Mouse (Mus musculus) CH12.LX (cell line): Measurements from ENCODE around the gene Diexf. TPM values are rescaled to one million over a fixed set of nuclear protein-coding genes. Genes with fewer than 3 reads are reported as not detected.
A peak's percentile ranks its signal among the peaks of the same experiment; 100 is the strongest.

Experiments
- DNase-seq: peaks from one replicate; pipeline ENCODE4 v3.0.0-alpha.2; 2013; ENCODE audit errors: extremely low read depth
- H3K27ac ChIP-seq: 2 replicates; pipeline ENCODE4 v1.5.1; 2012; ENCODE audit warnings: low read depth, mild to moderate bottlenecking, control low read depth, moderate library complexity; ENCODE audit not compliant: insufficient read depth
- H3K27me3 ChIP-seq: replicated peaks from 2 replicates; pipeline ENCODE3; 2012; ENCODE audit warnings: inconsistent platforms
- H3K36me3 ChIP-seq, 2 experiments: replicated peaks in 1 of 2; 2 replicates each; pipeline versions ENCODE3 to v1.6.1; 2012; ENCODE audit warnings: inconsistent platforms in 1 of 2, low read length in 1 of 2, mild to moderate bottlenecking in 1 of 2, mixed read lengths in 1 of 2, moderate library complexity in 1 of 2; ENCODE audit not compliant: control insufficient read depth in 1 of 2, insufficient read depth in 1 of 2
- H3K4me1 ChIP-seq, 2 experiments: 2 replicates each; pipeline ENCODE4 v1.6.1; 2012; ENCODE audit warnings: inconsistent platforms in 1 of 2, moderate library complexity in 1 of 2; ENCODE audit not compliant: insufficient read depth in 2 of 2, control insufficient read depth in 1 of 2
- H3K4me2 ChIP-seq: 2 replicates; pipeline ENCODE4 v1.6.1; 2012; ENCODE audit warnings: low read depth, mild to moderate bottlenecking, control low read depth; ENCODE audit not compliant: poor library complexity, insufficient read depth, severe bottlenecking
- H3K4me3 ChIP-seq, 3 experiments: fragments of 150-350 bp in 1 of 3; sonication (generic) in 1 of 3; replicated peaks in 1 of 3; 2 replicates each; pipeline versions ENCODE3 to v1.5.1; 2011 to 2012; ENCODE audit warnings: low read depth in 2 of 3, low read length in 2 of 3, mild to moderate bottlenecking in 2 of 3, moderate library complexity in 2 of 3, control low read depth in 1 of 3, improper control_type of control experiment in 1 of 3, inconsistent platforms in 1 of 3, mixed read lengths in 1 of 3; ENCODE audit not compliant: poor library complexity in 1 of 3
- H3K79me2 ChIP-seq: replicated peaks from 2 replicates; pipeline ENCODE4 v1.6.1; 2012; ENCODE audit warnings: mild to moderate bottlenecking, moderate library complexity; ENCODE audit not compliant: control insufficient read depth, poor library complexity, insufficient read depth, severe bottlenecking; ENCODE audit errors: extremely low read depth
- H3K9ac ChIP-seq: 2 replicates; pipeline ENCODE4 v1.6.1; 2012; ENCODE audit warnings: low read depth, mild to moderate bottlenecking, control low read depth, moderate library complexity; ENCODE audit not compliant: insufficient read depth
- H3K9me3 ChIP-seq: replicated peaks from 2 replicates; pipeline ENCODE3; 2012; ENCODE audit warnings: low read length, inconsistent platforms, mixed read lengths
- CHD1 ChIP-seq: IDR thresholded peaks from 2 replicates; pipeline ENCODE4 v1.6.1; 2012; ENCODE audit warnings: low read depth, low read length, improper control_type of control experiment, inconsistent platforms
- CHD2 ChIP-seq: IDR thresholded peaks from 2 replicates; pipeline ENCODE4 v1.6.1; 2011; ENCODE audit warnings: low read length, improper control_type of control experiment
- CTCF ChIP-seq, 2 experiments: IDR thresholded peaks in 1 of 2; conservative IDR thresholded peaks in 1 of 2; 2 replicates each; pipeline ENCODE4 v1.5.1; 2011 to 2012; ENCODE audit warnings: low read depth in 2 of 2, low read length in 2 of 2, improper control_type of control experiment in 1 of 2, inconsistent platforms in 1 of 2, mild to moderate bottlenecking in 1 of 2, moderate library complexity in 1 of 2
- ELF1 ChIP-seq: IDR thresholded peaks from 2 replicates; pipeline ENCODE4 v1.6.1; 2014; ENCODE audit warnings: low read depth, mild to moderate bottlenecking, inconsistent platforms, low read length, improper control_type of control experiment
- ETS1 ChIP-seq: conservative IDR thresholded peaks from 2 replicates; pipeline ENCODE4 v1.6.1; 2012; ENCODE audit warnings: low read depth, mild to moderate bottlenecking, inconsistent platforms, low read length, improper control_type of control experiment, moderate library complexity
- GABPA ChIP-seq: IDR thresholded peaks from 2 replicates; pipeline ENCODE4 v1.6.1; 2012; ENCODE audit warnings: low read depth, low read length, improper control_type of control experiment, inconsistent platforms; ENCODE audit not compliant: insufficient replicate concordance
- HCFC1 ChIP-seq: IDR thresholded peaks from 2 replicates; pipeline ENCODE4 v1.6.1; 2012; ENCODE audit warnings: low read depth, mild to moderate bottlenecking, inconsistent platforms, low read length, improper control_type of control experiment
- IRF4 ChIP-seq: IDR thresholded peaks from 2 replicates; pipeline ENCODE4 v1.6.1; 2014; ENCODE audit warnings: low read depth, mild to moderate bottlenecking, inconsistent platforms, low read length, improper control_type of control experiment
- MAFK ChIP-seq: IDR thresholded peaks from 2 replicates; pipeline ENCODE4 v1.6.1; 2011; ENCODE audit warnings: low read length, improper control_type of control experiment; ENCODE audit not compliant: insufficient replicate concordance
- MAX ChIP-seq: IDR thresholded peaks from 2 replicates; pipeline ENCODE4 v1.6.1; 2011; ENCODE audit warnings: low read length, improper control_type of control experiment
- MEF2A ChIP-seq: IDR thresholded peaks from 2 replicates; pipeline ENCODE4 v1.6.1; 2014; ENCODE audit warnings: low read depth, mild to moderate bottlenecking, inconsistent platforms, low read length, improper control_type of control experiment, borderline replicate concordance
- MXI1 ChIP-seq: IDR thresholded peaks from 2 replicates; pipeline ENCODE4 v1.6.1; 2011; ENCODE audit warnings: mild to moderate bottlenecking, low read depth, low read length, improper control_type of control experiment
- MYC ChIP-seq: IDR thresholded peaks from 2 replicates; pipeline ENCODE4 v1.6.1; 2011; ENCODE audit warnings: low read depth, mild to moderate bottlenecking, improper control_type of control experiment, low read length
- PAX5 ChIP-seq: IDR thresholded peaks from 2 replicates; pipeline ENCODE4 v1.6.1; 2012; ENCODE audit warnings: low read length, inconsistent platforms, mixed read lengths
- POLR2AphosphoS2 ChIP-seq: IDR thresholded peaks from 2 replicates; pipeline ENCODE4 v1.6.1; 2011; ENCODE audit warnings: low read depth, low read length, improper control_type of control experiment
- RAD21 ChIP-seq: IDR thresholded peaks from 2 replicates; pipeline ENCODE4 v1.6.1; 2011; ENCODE audit warnings: low read depth, mild to moderate bottlenecking, low read length, improper control_type of control experiment, moderate library complexity
- SMC3 ChIP-seq: IDR thresholded peaks from 2 replicates; pipeline ENCODE4 v1.6.1; 2011; ENCODE audit warnings: low read depth, low read length, improper control_type of control experiment
- TBP ChIP-seq: conservative IDR thresholded peaks from 2 replicates; pipeline ENCODE4 v1.6.1; 2011; ENCODE audit warnings: low read depth, low read length, improper control_type of control experiment
- USF1 ChIP-seq: IDR thresholded peaks from 2 replicates; pipeline ENCODE4 v1.6.1; 2014; ENCODE audit warnings: low read depth, mild to moderate bottlenecking, inconsistent platforms, low read length, improper control_type of control experiment
- USF2 ChIP-seq: conservative IDR thresholded peaks from 2 replicates; pipeline ENCODE4 v1.6.1; 2011; ENCODE audit warnings: low read depth, low read length, improper control_type of control experiment
- ZC3H11A ChIP-seq: IDR thresholded peaks from 2 replicates; pipeline ENCODE4 v1.6.1; 2012; ENCODE audit warnings: low read depth, mild to moderate bottlenecking, inconsistent platforms, low read length, improper control_type of control experiment
- ZNF384 ChIP-seq: IDR thresholded peaks from 2 replicates; pipeline ENCODE4 v1.6.1; 2012; ENCODE audit warnings: low read depth, low read length, improper control_type of control experiment, inconsistent platforms
- dilution Hi-C: fragments of 300-500 bp; cut with MboI; formaldehyde crosslinking; loops from 2 replicates; pipeline ENCODE4 v1.14.3; 2020; ENCODE audit warnings: low sequenced_read_pairs; ENCODE audit not compliant: extremely low pct_unique_long_range_greater_than_20kb, extremely low pct_ligation_motif_present
- in situ Hi-C: fragments of 300-500 bp; cut with MboI; formaldehyde crosslinking; loops from 3 replicates; pipeline ENCODE4 v1.14.3; 2019; ENCODE audit warnings: low sequenced_read_pairs, low pct_ligation_motif_present, low pct_unique_long_range_greater_than_20kb, mixed read lengths
- polyA plus RNA-seq: library from polyadenylated mRNA; unstranded; fragments of >175 nt; gene quantifications from 2 replicates; pipeline ENCODE4 v1.2.1, GENCODE M21; 2012; ENCODE audit warnings: low read depth; ENCODE audit not compliant: insufficient read length
- total RNA-seq, 2 experiments: library from RNA; depleted of rRNA; stranded (reverse); fragments of 300-350 nt in 1 of 2; fragments of >200 nt in 1 of 2; gene quantifications; 2 replicates each; pipeline ENCODE4 v1.2.3; 2012 to 2014

Diexf gene
- total and polyA plus RNA-seq, 3 experiments, result 11.4 to 39.7 (median 17.8) TPM

DNA sequence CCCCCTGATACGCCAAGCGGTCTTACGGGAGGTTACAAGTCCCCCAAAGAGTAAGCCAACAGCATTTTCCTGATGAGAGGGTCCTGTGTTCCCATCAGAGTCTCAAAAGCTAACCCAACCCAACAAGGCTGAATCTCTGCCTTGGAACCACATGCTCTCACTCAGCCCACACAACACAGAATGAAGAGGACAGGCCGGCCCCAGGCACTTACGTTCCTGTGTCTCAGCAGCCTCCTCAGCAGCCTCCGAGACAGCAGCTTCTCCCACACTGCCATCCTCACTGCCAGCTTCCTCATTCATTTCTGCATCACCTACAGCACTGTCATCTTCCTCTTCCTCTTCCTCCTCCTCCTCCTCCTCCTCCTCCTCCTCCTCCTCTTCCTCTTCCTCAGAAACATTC lies 2.0 kb downstream of the Diexf start:
- H3K9ac ChIP-seq, result no peak overlapping the region
- peaks cover 34 to 43% of the 10 kb centered on the region in 2 experiments for H3K36me3 ChIP-seq
- no peak overlapping the region for H3K4me3 ChIP-seq
- dilution Hi-C loops, result no loop called here
- no peak for DNase-seq
- TF ChIP-seq MYC, result no peak
- no peak for TF ChIP-seq MAFK
- TF ChIP-seq PAX5, result no peak
- TF ChIP-seq TBP, result no peak
- no peak for TF ChIP-seq HCFC1
- TF ChIP-seq IRF4, result no peak
- TF ChIP-seq ZNF384, result no peak
- TF ChIP-seq ELF1, result no peak
- TF ChIP-seq GABPA, result no peak
- TF ChIP-seq MXI1, result no peak
- TF ChIP-seq MAX, result no peak
- TF ChIP-seq CHD2, result no peak
- no peak for TF ChIP-seq ZC3H11A
- no peak for TF ChIP-seq RAD21
- TF ChIP-seq USF2, result no peak
- no peak for TF ChIP-seq ETS1
- no peak for TF ChIP-seq MEF2A
- TF ChIP-seq USF1, result no peak
- H3K79me2 ChIP-seq, result peaks cover 40% of the 10 kb centered on the region
- H3K9me3 ChIP-seq, result no peaks in the 10 kb centered on the region
- no peaks in the 10 kb centered on the region for H3K27me3 ChIP-seq
- H3K4me2 ChIP-seq, result no peak overlapping the region
- no peak overlapping the region; the same call in 1 of the 2 replicates for H3K27ac ChIP-seq
- H3K4me1 ChIP-seq, result peaks cover 7 to 27% of the 10 kb centered on the region in 2 experiments
- in situ Hi-C loops, result no loop called here

DNA sequence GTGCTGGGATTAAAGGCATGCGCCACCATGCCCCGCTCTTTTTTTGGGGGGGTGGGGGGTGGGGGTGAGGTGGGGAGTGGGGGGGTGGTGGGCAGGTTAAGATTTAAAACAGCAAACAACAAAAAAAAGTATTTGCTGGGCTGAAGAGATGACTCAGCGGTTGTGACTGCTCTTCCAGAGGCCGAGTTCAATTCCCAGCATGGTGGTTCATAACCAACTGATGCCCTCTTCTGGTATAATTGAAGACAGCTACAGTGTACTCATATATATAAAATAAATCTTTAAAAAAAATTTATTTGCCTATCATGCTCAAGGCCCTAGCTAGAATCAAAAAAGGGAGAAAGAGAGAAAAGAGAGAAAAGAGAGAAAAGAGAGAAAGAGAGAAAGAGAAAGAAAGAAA lies 4.2 kb downstream of the Diexf start:
- Histone ChIP-seq H3K4me2 (no peak overlapping the region), H3K9me3 (no peaks in the 10 kb centered on the region), H3K27me3 (no peaks in the 10 kb centered on the region), H3K79me2 (peaks cover 40% of the 10 kb centered on the region), H3K4me3 (no peak overlapping the region), H3K36me3 (peaks cover 55 to 65% of the 10 kb centered on the region in 2 experiments), H3K27ac (no peak overlapping the region), H3K9ac (no peak overlapping the region), H3K4me1 (peaks cover 7 to 22% of the 10 kb centered on the region in 2 experiments)
- TF ChIP-seq POLR2AphosphoS2 (no peak), CHD1 (no peak), CTCF (conservative IDR thresholded peaks at IDR 0.05 in 1 of 2, IDR thresholded peaks at IDR 0.05 in 1 of 2; ENCODE audit: low read depth in 2 of 2, low read length in 2 of 2) (peak in 1 of 2 experiments; percentile 32; a peak in 1 of 4 replicates), SMC3 (0 out of 2 replicates have a peak, but pooled peaks have one; percentile 1), MAFK (0 out of 2 replicates have a peak, but pooled peaks have one; percentile 36)
- dilution Hi-C loops, result no loop called here
- DNase-seq, result no peak
- in situ Hi-C loops, result no loop called here
